Mouse (Mus musculus): ENCODE data around the gene Trpm7.

DNA sequence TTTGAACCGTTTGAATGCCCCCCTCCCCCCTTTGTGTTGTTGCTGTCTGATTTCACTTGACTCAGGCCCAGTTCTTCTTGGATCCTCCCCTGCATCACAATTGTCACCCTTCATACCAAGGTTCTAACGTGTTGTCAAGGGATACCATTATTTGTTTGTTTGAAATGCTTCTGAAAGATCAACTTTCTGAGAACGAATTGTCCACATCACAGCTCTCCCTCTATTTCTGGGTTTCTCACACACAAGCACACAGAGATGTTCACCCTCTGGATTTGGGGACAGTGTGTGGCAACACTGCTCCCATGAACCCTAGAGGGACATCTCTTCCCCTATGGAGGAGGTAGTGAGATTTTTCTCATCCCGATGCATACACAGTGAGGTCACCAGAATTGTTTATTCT lies 92.7 kb downstream of the Trpm7 start, which contains the start of gene Usp50:
- TF ChIP-seq MAX (IDR thresholded peaks at IDR 0.05) (no peak), CTCF (IDR thresholded peaks at IDR 0.05; ENCODE audit: control insufficient read depth, insufficient read depth, insufficient read length) (no peak)
